24 mouse cellular contexts compared by ENCODE assay signal in the genomic region with DNA sequence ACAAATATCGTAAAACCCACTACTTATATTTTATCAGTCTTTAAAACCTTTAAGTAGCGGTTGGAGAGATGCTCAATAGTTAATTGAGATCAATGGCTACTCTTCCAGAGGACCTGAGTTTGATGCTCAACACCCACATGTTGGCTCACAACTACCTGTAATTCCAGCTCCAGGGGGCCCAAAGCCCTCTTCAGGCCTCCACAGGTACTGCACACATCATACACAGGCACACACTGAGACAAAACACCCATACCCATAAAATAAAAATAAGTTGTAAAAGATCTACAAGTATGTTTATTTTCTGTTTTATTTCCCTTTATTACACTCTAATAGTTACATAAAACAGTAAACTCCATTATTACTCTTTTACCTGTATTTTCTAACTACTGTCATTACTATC. TPM values are rescaled to one million over a fixed set of nuclear protein-coding genes. Genes with fewer than 3 reads are reported as not detected.
DNase-seq lines count a peak whose midpoint lies in the region; TF ChIP-seq lines count a peak whose summit lies in the region.
"Had no signal": no experiment of that assay in that cellular context is flagged by ENCODE, and none has a peak within 500 bp of the region (broad histone marks: within the 10 kb centered on the region; RNA-seq: fewer than 3 reads in every experiment).

No protein-coding gene starts in this region.

- TF ChIP-seq CTCF in gastrocnemius, adult 2 months (IDR thresholded peaks at IDR 0.05): peak; percentile 30
- peak; percentile 24 for TF ChIP-seq CTCF in left cerebral cortex, adult 2 months (IDR thresholded peaks at IDR 0.05)

- intact Hi-C loops in gastrocnemius, adult 2 months (cut with DNase I): no loop called here
- intact Hi-C loops in left cerebral cortex, adult 2 months (cut with DNase I): no loop called here
- intact Hi-C loops in left cerebral cortex, postnatal 14 days (cut with DNase I): no loop called here

- H3K4me3 ChIP-seq in gastrocnemius, adult 2 months: no peak overlapping the region
- H3K4me3 ChIP-seq in left cerebral cortex, adult 2 months: no peak overlapping the region
- H3K4me3 ChIP-seq: heart, embryonic 13.5 days; hindbrain, embryonic 10.5 days; midbrain, embryonic 15.5 days; neural tube, embryonic 15.5 days had no signal

- DNase-seq in gastrocnemius, adult 2 months: no peak
- no peak for DNase-seq in gastrocnemius, postnatal 25 days
- DNase-seq in left cerebral cortex, adult 2 months (ENCODE audit: extremely low spot score in 1 of 2, low spot score in 2 of 2): no peak
- no peak for DNase-seq in left cerebral cortex, postnatal 14 days (ENCODE audit: low spot score in 2 of 2)
- DNase-seq in 3T3-L1 (ENCODE audit: low read depth, low spot score) (peak; percentile 4), R1 (ENCODE audit: low read depth, low spot score) (peak; percentile 31)
- no peak for DNase-seq in thymus, adult 18-20 months
- no peak for DNase-seq in ovary, adult 18-20 months (ENCODE audit: low spot score)
- DNase-seq: adrenal gland, postnatal 10 days; cerebellum, adult 11 months; cerebellum, adult 9-10 months; cerebellum, postnatal 36 days; heart, postnatal 14 days; kidney, adult 8-10 months; kidney, postnatal 14 days; left cerebral cortex, postnatal 4 days; lung, adult 18-20 months; lung, postnatal 10 days; spleen, adult 18-20 months; thymus, adult 2 months had no signal

- no peak overlapping the region for H3K27ac ChIP-seq in gastrocnemius, adult 2 months
- H3K27ac ChIP-seq in left cerebral cortex, adult 2 months: no peak overlapping the region
- H3K27ac ChIP-seq: heart, embryonic 13.5 days; hindbrain, embryonic 10.5 days; midbrain, embryonic 15.5 days; neural tube, embryonic 15.5 days had no signal

RNA-seq across cellular contexts. Expression of a gene that starts 17.4 kb away (rescaled TPM):
- total RNA-seq in gastrocnemius, adult 2 months (2021): not detected
- under 1 TPM in 1 of 2 experiments, not detected in 1; 0.48 TPM for total RNA-seq in gastrocnemius, postnatal 25 days (2021)
- 100 to 1,000 TPM; 300 to 315 TPM for total RNA-seq in left cerebral cortex, adult 2 months (2021)
- total RNA-seq in left cerebral cortex, postnatal 14 days (2021): 100 to 1,000 TPM; 284 to 306 TPM

Comparison
In these comparisons a context has a peak if more than half of its experiments do, and no peak if none do; other contexts are left out.
1. DNase-seq: peak in 3T3-L1 (single experiment) and R1 (single experiment); none in gastrocnemius, adult 2 months (single experiment), gastrocnemius, postnatal 25 days (single experiment), left cerebral cortex, adult 2 months (0 of 2), left cerebral cortex, postnatal 14 days (0 of 2), thymus, adult 18-20 months (0 of 2) and ovary, adult 18-20 months (single experiment).
2. RNA of a gene that starts 17.4 kb away (total RNA-seq): 300 to 315 TPM in left cerebral cortex, adult 2 months and 284 to 306 TPM in left cerebral cortex, postnatal 14 days; 0.48 TPM in gastrocnemius, postnatal 25 days and not detected in gastrocnemius, adult 2 months; every median in the first group is over 100 times any median in the second.